Mouse (Mus musculus): ENCODE data around the gene Pkn3. TPM values are rescaled to one million over a fixed set of nuclear protein-coding genes. Genes with fewer than 3 reads are reported as not detected.
"Not testable (repeated sequence)": the region's sequence is repeated elsewhere in the genome, so short reads cannot be mapped to it uniquely, and the experiment has no call there.

The Pkn3 gene
- polyA plus RNA-seq, 1 experiment from 2014 or later = 13.5 TPM

- Histone ChIP-seq H3K27me3 (ENCODE audit: insufficient read depth, low read length) (no peaks in the 10 kb centered on the region), H3K4me2 (replicated peaks; ENCODE audit: low read depth, low read length) (peak overlapping the region; percentile 55), H3K9ac (replicated peaks; ENCODE audit: low read length) (peak overlapping the region; percentile 75), H3K27ac (ENCODE audit: low read length) (peak overlapping the region; percentile 93), H3K4me1 (ENCODE audit: insufficient read depth, low read length) (0 out of 2 replicates have a peak, but pooled peaks cover 3% of the 10 kb centered on the region), H3K36me3 (ENCODE audit: insufficient read depth, low read length) (no peaks in the 10 kb centered on the region), H3K4me3 (ENCODE audit: low read length) (peak overlapping the region; percentile 62), H3K9me3 (ENCODE audit: low read length) (no peaks in the 10 kb centered on the region)
- ATAC-seq (ENCODE audit: low FRiP score, low TSS enrichment) = no peak
- WGBS = 45% methylated on average over 11 of the region's 11 CpGs
Observed at GRCm38 (mm10) chr2:30048101-30048501, 29.4 kb upstream of the Pkn3 start.

- peak within 1 kb of the TSS; percentile 93 for H3K27ac ChIP-seq (ENCODE audit: low read length)
Observed at GRCm38 (mm10) chr2:30048699-30049388, 28.6 kb upstream of the Pkn3 start, which contains the start of gene Wdr34. TSS of gene Wdr34 (minus strand) at chr2:30048881.

GRCm38 (mm10) chr2:30049831-30050230, 27.7 kb upstream of the Pkn3 start:
- ATAC-seq (ENCODE audit: low FRiP score, low TSS enrichment) = no peak
- H3K9ac ChIP-seq (replicated peaks; ENCODE audit: low read length) = no peak overlapping the region
- H3K36me3 ChIP-seq (ENCODE audit: insufficient read depth, low read length) = no peaks in the 10 kb centered on the region
- H3K9me3 ChIP-seq (ENCODE audit: low read length) = no peaks in the 10 kb centered on the region
- no peak overlapping the region for H3K4me3 ChIP-seq (ENCODE audit: low read length)
- H3K27ac ChIP-seq (ENCODE audit: low read length) = no peak overlapping the region
- 0 out of 2 replicates have a peak, but pooled peaks cover 3% of the 10 kb centered on the region for H3K4me1 ChIP-seq (ENCODE audit: insufficient read depth, low read length)
- H3K27me3 ChIP-seq (ENCODE audit: insufficient read depth, low read length) = no peaks in the 10 kb centered on the region
- H3K4me2 ChIP-seq (replicated peaks; ENCODE audit: low read depth, low read length) = no peak overlapping the region
- WGBS = 84% methylated on average over 3 of the region's 3 CpGs

More at GRCm38 (mm10) chr2:30048699-30049388, 28.6 kb upstream of the Pkn3 start, which contains the start of gene Wdr34:
- peak; percentile 95 for ATAC-seq (ENCODE audit: low FRiP score, low TSS enrichment)
- Histone ChIP-seq H3K9ac (replicated peaks; ENCODE audit: low read length) (peak within 1 kb of the TSS; percentile 75), H3K9me3 (ENCODE audit: low read length) (no peaks in the 10 kb centered on the region), H3K4me1 (ENCODE audit: insufficient read depth, low read length) (0 out of 2 replicates have a peak, but pooled peaks cover 3% of the 10 kb centered on the region), H3K27me3 (ENCODE audit: insufficient read depth, low read length) (no peaks in the 10 kb centered on the region), H3K4me3 (ENCODE audit: low read length) (peak within 1 kb of the TSS; percentile 62), H3K36me3 (ENCODE audit: insufficient read depth, low read length) (no peaks in the 10 kb centered on the region), H3K4me2 (replicated peaks; ENCODE audit: low read depth, low read length) (peak within 1 kb of the TSS; percentile 55)
- WGBS = under 1% methylated on average over 53 of the region's 54 CpGs

- 0 out of 2 replicates have a peak, but pooled peaks cover 5% of the 10 kb centered on the region for H3K4me1 ChIP-seq (ENCODE audit: insufficient read depth, low read length)
- no peak overlapping the region for H3K9ac ChIP-seq (replicated peaks; ENCODE audit: low read length)
- no peaks in the 10 kb centered on the region for H3K9me3 ChIP-seq (ENCODE audit: low read length)
- H3K27me3 ChIP-seq (ENCODE audit: insufficient read depth, low read length) = no peaks in the 10 kb centered on the region
- no peak overlapping the region for H3K27ac ChIP-seq (ENCODE audit: low read length)
- no peaks in the 10 kb centered on the region for H3K36me3 ChIP-seq (ENCODE audit: insufficient read depth, low read length)
- no peak overlapping the region for H3K4me2 ChIP-seq (replicated peaks; ENCODE audit: low read depth, low read length)
- H3K4me3 ChIP-seq (ENCODE audit: low read length) = no peak overlapping the region
- 37% methylated on average over 6 of the region's 6 CpGs for WGBS
- no peak for ATAC-seq (ENCODE audit: low FRiP score, low TSS enrichment)
Observed at GRCm38 (mm10) chr2:30051992-30052761, 25.3 kb upstream of the Pkn3 start.

GRCm38 (mm10) chr2:30055310-30055709, 22.2 kb upstream of the Pkn3 start:
- ATAC-seq (ENCODE audit: low FRiP score, low TSS enrichment); H3K27ac ChIP-seq (ENCODE audit: low read length); H3K36me3 ChIP-seq (ENCODE audit: insufficient read depth, low read length); H3K9ac ChIP-seq (replicated peaks; ENCODE audit: low read length); H3K4me2 ChIP-seq (replicated peaks; ENCODE audit: low read depth, low read length); H3K4me3 ChIP-seq (ENCODE audit: low read length); H3K4me1 ChIP-seq (ENCODE audit: insufficient read depth, low read length); H3K27me3 ChIP-seq (ENCODE audit: insufficient read depth, low read length); H3K9me3 ChIP-seq (ENCODE audit: low read length): not testable (repeated sequence)
- 91% methylated on average over 3 of the region's 3 CpGs for WGBS

GRCm38 (mm10) chr2:30056736-30057135, 20.7 kb upstream of the Pkn3 start:
- H3K4me3 ChIP-seq (ENCODE audit: low read length) = no peak overlapping the region
- no peak overlapping the region for H3K27ac ChIP-seq (ENCODE audit: low read length)
- 84% methylated on average over 3 of the region's 3 CpGs for WGBS
- no peak overlapping the region for H3K9ac ChIP-seq (replicated peaks; ENCODE audit: low read length)
- H3K4me1 ChIP-seq (ENCODE audit: insufficient read depth, low read length) = peaks cover 6% of the 10 kb centered on the region; the same call in 1 of the 2 replicates
- no peaks in the 10 kb centered on the region for H3K27me3 ChIP-seq (ENCODE audit: insufficient read depth, low read length)
- ATAC-seq (ENCODE audit: low FRiP score, low TSS enrichment) = no peak
- no peak overlapping the region for H3K4me2 ChIP-seq (replicated peaks; ENCODE audit: low read depth, low read length)
- H3K9me3 ChIP-seq (ENCODE audit: low read length) = no peaks in the 10 kb centered on the region
- no peaks in the 10 kb centered on the region for H3K36me3 ChIP-seq (ENCODE audit: insufficient read depth, low read length)

- 45% methylated on average over 12 of the region's 12 CpGs for WGBS
- no peaks in the 10 kb centered on the region for H3K9me3 ChIP-seq (ENCODE audit: low read length)
- H3K4me1 ChIP-seq (ENCODE audit: insufficient read depth, low read length) = peaks cover 6% of the 10 kb centered on the region; the same call in 1 of the 2 replicates
- no peak within 1 kb of the TSS for H3K4me3 ChIP-seq (ENCODE audit: low read length)
- no peaks in the 10 kb centered on the region for H3K27me3 ChIP-seq (ENCODE audit: insufficient read depth, low read length)
- no peak within 1 kb of the TSS for H3K9ac ChIP-seq (replicated peaks; ENCODE audit: low read length)
- no peak within 1 kb of the TSS for H3K4me2 ChIP-seq (replicated peaks; ENCODE audit: low read depth, low read length)
- H3K27ac ChIP-seq (ENCODE audit: low read length) = no peak within 1 kb of the TSS
- no peaks in the 10 kb centered on the region for H3K36me3 ChIP-seq (ENCODE audit: insufficient read depth, low read length)
- no peak for ATAC-seq (ENCODE audit: low FRiP score, low TSS enrichment)
Observed at GRCm38 (mm10) chr2:30057223-30057904, 20.1 kb upstream of the Pkn3 start, which contains the start of gene Set. TSS of gene Set (plus strand) at chr2:30057378.

- peaks cover 12% of the 10 kb centered on the region for H3K4me1 ChIP-seq (ENCODE audit: insufficient read depth, low read length)
- H3K36me3 ChIP-seq (ENCODE audit: insufficient read depth, low read length) = no peaks in the 10 kb centered on the region
- no peak for ATAC-seq (ENCODE audit: low FRiP score, low TSS enrichment)
- WGBS = 63% methylated on average over 5 of the region's 5 CpGs
- H3K27ac ChIP-seq (ENCODE audit: low read length) = no peak overlapping the region
- H3K4me2 ChIP-seq (replicated peaks; ENCODE audit: low read depth, low read length) = no peak overlapping the region
- H3K27me3 ChIP-seq (ENCODE audit: insufficient read depth, low read length) = no peaks in the 10 kb centered on the region
- no peaks in the 10 kb centered on the region for H3K9me3 ChIP-seq (ENCODE audit: low read length)
- H3K4me3 ChIP-seq (ENCODE audit: low read length) = no peak overlapping the region
- H3K9ac ChIP-seq (replicated peaks; ENCODE audit: low read length) = no peak overlapping the region
Observed at GRCm38 (mm10) chr2:30058418-30058817, 19.1 kb upstream of the Pkn3 start.

GRCm38 (mm10) chr2:30061215-30062166, 16.0 kb upstream of the Pkn3 start:
- 0 out of 2 replicates have a peak, but pooled peaks have one; percentile 0 for ATAC-seq (ENCODE audit: low FRiP score, low TSS enrichment)

More at GRCm38 (mm10) chr2:30061215-30062166, 16.0 kb upstream of the Pkn3 start:
- Histone ChIP-seq H3K4me3 (ENCODE audit: low read length) (peak overlapping the region; percentile 59), H3K36me3 (ENCODE audit: insufficient read depth, low read length) (no peaks in the 10 kb centered on the region), H3K9ac (replicated peaks; ENCODE audit: low read length) (peak overlapping the region; percentile 77), H3K27me3 (ENCODE audit: insufficient read depth, low read length) (no peaks in the 10 kb centered on the region), H3K4me1 (ENCODE audit: insufficient read depth, low read length) (peaks cover 34% of the 10 kb centered on the region), H3K27ac (ENCODE audit: low read length) (peak overlapping the region; percentile 94), H3K9me3 (ENCODE audit: low read length) (no peaks in the 10 kb centered on the region), H3K4me2 (replicated peaks; ENCODE audit: low read depth, low read length) (peak overlapping the region; percentile 80)
- 9% methylated on average over 36 of the region's 37 CpGs for whole genome bisulfite sequencing

Measured in kidney, embryonic 16.5 days (tissue).